Mouse (Mus musculus) intestine, embryonic 16.5 days (tissue): Measurements from ENCODE around the gene Tns1. TPM values are rescaled to one million over a fixed set of nuclear protein-coding genes. Genes with fewer than 3 reads are reported as not detected.

Experiments
- ATAC-seq: fragments of 200-750 bp; cut with Nextera tagmentation; 2 replicates; pipeline ENCODE4 v1.8.0; 2017; ENCODE audit warnings: moderate TSS enrichment, moderate library complexity
- H3K27ac ChIP-seq: fragments of 300-500 bp; sonication (generic); 2 replicates; pipeline ENCODE4 v1.5.1; 2014; ENCODE audit warnings: mild to moderate bottlenecking, low read length
- H3K27me3 ChIP-seq: fragments of 300-500 bp; sonication (generic); replicated peaks from 2 replicates; pipeline ENCODE4 v1.6.1; 2014; ENCODE audit warnings: low read length, control low read depth, mixed read lengths; ENCODE audit not compliant: control insufficient read depth, insufficient read depth
- H3K36me3 ChIP-seq: fragments of 300-500 bp; sonication (generic); 2 replicates; pipeline ENCODE4 v1.6.1; 2014; ENCODE audit warnings: low read length, control low read depth; ENCODE audit not compliant: control insufficient read depth, insufficient read depth
- H3K4me1 ChIP-seq: fragments of 300-500 bp; sonication (generic); 2 replicates; pipeline ENCODE4 v1.6.1; 2014; ENCODE audit warnings: low read length, control low read depth, mixed read lengths; ENCODE audit not compliant: control insufficient read depth, insufficient read depth
- H3K4me2 ChIP-seq: fragments of 300-500 bp; sonication (generic); 2 replicates; pipeline ENCODE4 v1.6.1; 2014; ENCODE audit warnings: low read depth, low read length, control low read depth
- H3K4me3 ChIP-seq: fragments of 300-500 bp; sonication (generic); 2 replicates; pipeline ENCODE4 v1.5.1; 2014; ENCODE audit warnings: mild to moderate bottlenecking, low read length
- H3K9ac ChIP-seq: fragments of 300-500 bp; sonication (generic); 2 replicates; pipeline ENCODE4 v1.6.1; 2014; ENCODE audit warnings: low read depth, low read length
- H3K9me3 ChIP-seq: fragments of 300-500 bp; sonication (generic); 2 replicates; pipeline ENCODE4 v1.6.1; 2016; ENCODE audit warnings: low read length, control low read depth; ENCODE audit not compliant: control insufficient read depth
- WGBS: fragments of 180-500 bp; shearing (Covaris S2); extraction: QIAGEN DNeasy Blood & Tissue Kit; methylation state at CpG from one replicate; pipeline ENCODE4 v1.1.7; 2014; 5-methylcytosine and 5-hydroxymethylcytosine counted together
- polyA plus RNA-seq: library from polyadenylated mRNA; unstranded; fragments of >200 nt; fragmentation: Nextera tagmentation; extraction: Ambion mirVana; gene quantifications from 2 replicates; pipeline ENCODE4 v1.2.1, GENCODE M21; 2015

Tns1 gene
- polyA plus RNA-seq, 1 experiment from 2014 or later: 20.2 TPM

GRCm38 (mm10) chr1:73987705-73988201 is 136.5 kb downstream of the Tns1 start:
- Histone ChIP-seq H3K27me3 (no peaks in the 10 kb centered on the region), H3K4me1 (no peaks in the 10 kb centered on the region), H3K4me2 (no peak overlapping the region), H3K27ac (peak overlapping the region; percentile 15; the same call in 1 of the 2 replicates), H3K9ac (no peak overlapping the region), H3K4me3 (no peak overlapping the region), H3K9me3 (no peaks in the 10 kb centered on the region), H3K36me3 (peaks cover 4% of the 10 kb centered on the region; the same call in 1 of the 2 replicates)
- peak; percentile 53; the same call in 1 of the 2 replicates for ATAC-seq
- 44% methylated on average over 8 of the region's 9 CpGs for WGBS

DNA sequence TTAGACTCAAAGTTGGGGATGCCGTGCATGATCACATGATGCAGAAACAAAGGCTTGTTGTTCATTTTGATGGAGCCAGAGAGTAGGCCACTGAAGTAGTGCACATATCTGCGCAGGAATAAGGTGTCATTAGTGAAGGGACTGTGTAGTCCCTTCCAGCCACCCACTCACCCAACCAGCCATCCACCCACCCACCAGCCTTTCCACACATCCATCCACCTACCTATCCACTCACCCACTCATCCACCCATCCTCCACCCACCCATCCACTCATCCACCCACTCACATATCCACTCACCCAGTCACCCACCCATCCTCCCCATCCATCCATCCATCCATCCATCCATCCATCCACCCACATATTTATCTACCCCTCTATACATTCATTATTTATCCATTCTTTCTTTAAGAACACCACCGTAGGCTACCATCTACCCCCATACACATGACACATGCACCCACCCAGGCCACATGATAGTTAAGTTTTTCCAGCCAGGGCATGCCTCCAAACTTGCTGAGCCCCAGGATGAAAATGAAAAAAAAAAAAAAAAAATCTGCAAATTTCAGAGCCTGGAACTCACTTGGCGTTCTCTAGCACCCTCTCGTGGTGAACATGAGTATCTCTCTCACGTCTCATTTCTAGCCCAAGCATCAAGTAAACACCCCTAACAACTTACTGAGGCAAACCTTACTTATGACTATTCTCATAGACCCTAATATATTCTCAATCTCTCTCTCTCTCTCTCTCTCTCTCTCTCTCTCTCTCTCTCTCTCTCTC is 137.8 kb downstream of the Tns1 start:
- Histone ChIP-seq H3K36me3 (peaks cover 4% of the 10 kb centered on the region; the same call in 1 of the 2 replicates), H3K9me3 (no peaks in the 10 kb centered on the region), H3K4me2 (no peak overlapping the region), H3K27ac (no peak overlapping the region), H3K4me3 (no peak overlapping the region), H3K4me1 (no peaks in the 10 kb centered on the region), H3K9ac (no peak overlapping the region), H3K27me3 (no peaks in the 10 kb centered on the region)
- peak; percentile 14; the same call in 1 of the 2 replicates for ATAC-seq
- WGBS: 42% methylated on average over 6 of the region's 6 CpGs

DNA sequence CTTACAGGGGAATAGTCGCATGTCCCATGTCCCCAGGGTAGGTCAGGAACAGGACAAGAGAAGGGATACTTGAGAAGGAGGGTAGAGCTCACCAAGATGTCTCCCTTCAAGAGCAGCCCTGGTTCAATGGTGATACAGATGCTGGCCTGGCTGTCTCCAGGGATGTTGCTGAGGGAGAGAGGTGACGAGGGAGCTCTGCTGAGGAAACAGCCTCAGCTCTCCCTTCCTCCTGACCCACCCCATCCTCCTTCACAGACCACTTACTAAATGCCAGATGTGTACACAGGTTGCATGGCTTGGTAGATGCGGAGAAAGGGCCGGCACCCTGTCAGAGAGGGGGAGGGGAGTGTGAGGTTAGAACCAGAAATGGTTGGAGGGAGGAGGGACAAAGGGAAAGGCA is 138.6 kb downstream of the Tns1 start:
- peaks cover 4% of the 10 kb centered on the region; the same call in 1 of the 2 replicates for H3K36me3 ChIP-seq

DNA sequence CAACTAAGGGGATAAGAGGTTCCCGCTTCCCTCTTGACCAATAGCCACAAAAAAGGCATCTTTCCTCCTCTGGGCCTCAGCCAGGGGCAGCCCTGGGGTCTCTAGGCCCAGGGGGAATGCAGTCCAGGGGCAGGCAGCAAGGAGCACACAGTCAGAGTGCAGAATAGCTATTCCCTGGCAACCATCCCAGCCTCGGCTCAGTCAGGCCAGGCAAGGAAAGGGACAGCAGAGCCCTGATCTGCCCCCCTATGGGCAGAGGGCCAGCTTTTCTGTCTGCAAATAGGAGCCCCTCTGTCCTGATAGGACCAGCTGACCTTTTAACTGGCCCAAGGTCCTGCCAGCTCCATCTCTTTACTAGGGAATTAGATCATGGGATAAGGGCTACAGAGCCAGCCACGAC is 145.0 kb downstream of the Tns1 start:
- no peaks in the 10 kb centered on the region for H3K36me3 ChIP-seq
- H3K4me2 ChIP-seq: no peak overlapping the region
- no peaks in the 10 kb centered on the region for H3K27me3 ChIP-seq
- no peak overlapping the region for H3K4me3 ChIP-seq
- H3K27ac ChIP-seq: no peak overlapping the region
- 74% methylated on average over 3 of the region's 3 CpGs for WGBS
- 0 out of 2 replicates have a peak, but pooled peaks cover 3% of the 10 kb centered on the region for H3K4me1 ChIP-seq
- ATAC-seq: 0 out of 2 replicates have a peak, but pooled peaks have one; percentile 26
- H3K9me3 ChIP-seq: no peaks in the 10 kb centered on the region
- H3K9ac ChIP-seq: no peak overlapping the region

More for the DNA sequence above, 138.6 kb downstream of the Tns1 start:
- Histone ChIP-seq H3K9ac (no peak overlapping the region), H3K9me3 (no peaks in the 10 kb centered on the region), H3K27me3 (no peaks in the 10 kb centered on the region), H3K4me1 (no peaks in the 10 kb centered on the region), H3K4me3 (no peak overlapping the region), H3K27ac (no peak overlapping the region), H3K4me2 (no peak overlapping the region)
- WGBS: 82% methylated on average over 4 of the region's 4 CpGs
- no peak for ATAC-seq

- Histone ChIP-seq H3K4me3 (no peak overlapping the region), H3K36me3 (no peaks in the 10 kb centered on the region), H3K27ac (no peak overlapping the region), H3K9ac (no peak overlapping the region), H3K4me2 (no peak overlapping the region), H3K27me3 (no peaks in the 10 kb centered on the region), H3K9me3 (no peaks in the 10 kb centered on the region), H3K4me1 (0 out of 2 replicates have a peak, but pooled peaks cover 3% of the 10 kb centered on the region)
- 96% methylated on average over 1 of the region's 1 CpGs for WGBS
- no peak for ATAC-seq
Observed at GRCm38 (mm10) chr1:73978576-73978975, 145.7 kb downstream of the Tns1 start.

GRCm38 (mm10) chr1:73973992-73974391 is 150.3 kb downstream of the Tns1 start:
- ATAC-seq: no peak
- Histone ChIP-seq H3K36me3 (peaks cover 3% of the 10 kb centered on the region; the same call in 1 of the 2 replicates), H3K9ac (no peak overlapping the region), H3K4me2 (no peak overlapping the region), H3K27ac (no peak overlapping the region), H3K4me1 (peaks cover 26% of the 10 kb centered on the region), H3K27me3 (no peaks in the 10 kb centered on the region), H3K9me3 (no peaks in the 10 kb centered on the region), H3K4me3 (no peak overlapping the region)
- 80% methylated on average over 9 of the region's 9 CpGs for WGBS

DNA sequence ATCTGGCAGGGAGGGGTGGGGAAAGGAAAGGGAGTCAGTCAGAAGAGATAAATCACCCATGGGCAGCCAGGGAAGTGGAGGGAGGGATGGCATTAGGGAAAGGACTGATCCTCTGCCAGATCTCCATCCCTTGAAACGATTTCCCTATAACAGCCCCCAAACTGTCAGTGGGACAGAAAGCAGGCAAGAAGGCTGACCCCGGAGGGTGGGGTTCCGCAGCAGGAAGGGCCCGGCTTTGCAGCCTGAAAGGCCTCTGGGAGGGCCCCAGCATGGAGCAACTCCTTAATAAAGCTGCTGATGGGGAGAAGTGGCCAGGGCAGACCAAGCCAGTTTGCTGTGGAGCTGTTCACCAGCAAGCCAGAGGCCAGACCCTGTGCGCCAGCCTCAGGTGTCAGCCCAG is 151.5 kb downstream of the Tns1 start:
- peaks cover 35% of the 10 kb centered on the region for H3K4me1 ChIP-seq
- 0 out of 2 replicates have a peak overlapping the region, but pooled peaks have one; percentile 7 for H3K27ac ChIP-seq
- 34% methylated on average over 5 of the region's 5 CpGs for WGBS
- no peaks in the 10 kb centered on the region for H3K9me3 ChIP-seq
- no peak overlapping the region for H3K4me2 ChIP-seq
- no peaks in the 10 kb centered on the region for H3K27me3 ChIP-seq
- no peak overlapping the region for H3K9ac ChIP-seq
- H3K4me3 ChIP-seq: no peak overlapping the region
- ATAC-seq: peak; percentile 37
- peaks cover 3% of the 10 kb centered on the region; the same call in 1 of the 2 replicates for H3K36me3 ChIP-seq

DNA sequence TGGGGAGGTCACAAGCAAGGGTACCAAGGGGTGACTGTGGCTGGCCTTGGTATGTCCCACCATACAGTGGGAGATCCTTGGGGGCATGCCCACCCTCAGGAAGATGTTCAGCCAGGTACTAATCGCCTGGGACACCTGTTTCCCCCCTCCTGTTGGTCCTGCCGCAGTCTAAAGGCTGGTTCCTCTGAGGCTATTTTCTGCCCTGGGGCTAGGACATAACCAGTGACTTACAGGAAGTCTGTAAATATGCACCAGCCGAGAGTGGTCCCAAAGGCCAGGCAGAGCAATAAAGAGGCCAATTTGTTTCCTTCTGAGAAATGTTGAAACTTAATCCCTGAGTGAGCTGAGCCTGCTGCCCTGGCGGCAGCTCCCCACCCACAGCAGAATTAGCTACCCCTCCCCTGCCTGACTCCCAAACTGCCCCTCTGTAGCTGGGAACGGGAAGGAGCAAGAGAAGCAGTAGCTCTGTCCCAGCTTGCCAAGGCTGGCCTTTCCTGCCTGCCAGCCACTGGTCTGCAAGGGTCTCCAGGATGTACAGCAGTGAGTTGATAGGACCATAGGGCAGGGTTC is 154.0 kb downstream of the Tns1 start:
- Histone ChIP-seq H3K9me3 (no peaks in the 10 kb centered on the region), H3K36me3 (peaks cover 3% of the 10 kb centered on the region; the same call in 1 of the 2 replicates), H3K4me1 (peaks cover 42% of the 10 kb centered on the region), H3K27ac (0 out of 2 replicates have a peak overlapping the region, but pooled peaks have one; percentile 52), H3K9ac (peak overlapping the region; percentile 47; the same call in 1 of the 2 replicates), H3K4me2 (no peak overlapping the region), H3K27me3 (no peaks in the 10 kb centered on the region), H3K4me3 (no peak overlapping the region)
- peak; percentile 46 for ATAC-seq
- WGBS: 17% methylated on average over 5 of the region's 5 CpGs
